Mouse (Mus musculus) cortical plate, adult 2 months (tissue): ENCODE results near the gene Adat2.

Experiments used
- CTCF ChIP-seq: fragments of 200-500 bp; IDR thresholded peaks from 2 replicates; pipeline ENCODE4 v1.5.1; 2011; ENCODE audit warnings: mild to moderate bottlenecking, control low read depth, low read length; ENCODE audit not compliant: insufficient read depth; ENCODE audit errors: extremely low read depth
- POLR2A ChIP-seq: fragments of 200-500 bp; IDR thresholded peaks from 2 replicates; pipeline ENCODE4 v1.6.1; 2011; ENCODE audit warnings: mild to moderate bottlenecking, low read length, control low read depth; ENCODE audit not compliant: insufficient read depth; ENCODE audit errors: extremely low read depth

- no peak for TF ChIP-seq CTCF
- TF ChIP-seq POLR2A, result no peak
These were observed 24.4 kb downstream of the Adat2 start for GRCm38 (mm10) chr10:13577123-13577522.
